Mouse (Mus musculus): ENCODE measurements around the gene Lamb3. TPM values are rescaled to one million over a fixed set of nuclear protein-coding genes. Genes with fewer than 3 reads are reported as not detected.
"Not testable (repeated sequence)": the region's sequence is repeated elsewhere in the genome, so short reads cannot be mapped to it uniquely, and the experiment has no call there.

Lamb3 gene
- polyA plus RNA-seq, 1 experiment from 2014 or later = 0.38 TPM

DNA sequence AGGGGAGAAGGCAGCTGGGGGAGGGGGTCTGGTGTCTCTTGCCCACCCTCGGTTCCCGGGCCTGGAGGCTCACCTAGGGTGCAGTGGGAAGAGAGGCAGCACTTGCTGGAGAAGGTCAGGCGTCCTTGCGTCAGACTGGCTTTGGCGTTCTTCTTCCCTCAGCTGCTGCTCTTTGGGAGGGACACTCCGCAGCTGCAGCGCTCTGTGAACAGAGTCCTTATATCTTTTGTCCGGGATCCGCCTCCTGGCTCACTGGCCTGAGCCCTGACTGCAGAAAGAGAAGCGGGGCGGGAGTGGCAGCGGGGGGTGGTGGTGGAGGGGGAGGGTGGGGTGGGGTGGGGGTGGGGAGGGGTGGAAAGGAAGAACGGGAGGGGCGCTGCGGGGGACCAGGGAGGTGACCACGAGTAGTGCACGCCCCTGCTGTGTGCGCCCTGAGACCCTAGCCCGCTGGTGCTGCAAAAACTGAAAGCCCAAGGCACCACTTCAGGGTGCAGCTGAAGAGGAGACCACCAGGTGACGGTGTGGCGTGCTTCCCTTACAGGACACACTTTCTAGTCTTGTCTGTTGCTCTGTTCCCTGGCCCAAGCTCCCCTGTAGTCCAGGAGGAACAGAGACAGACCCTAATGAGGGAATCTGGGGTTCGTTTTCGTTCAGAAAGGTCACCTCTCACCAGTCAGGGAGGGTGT lies 65.6 kb downstream of the Lamb3 start, which contains the start of gene G0s2:
G0s2 (minus strand) TSS at position 302 of the 686 bp plus-strand sequence.
- WGBS = 1% methylated on average over 22 of the region's 23 CpGs
- Histone ChIP-seq H3K4me1 (peaks cover 19% of the 10 kb centered on the region), H3K9me3 (no peaks in the 10 kb centered on the region), H3K27me3 (replicated peaks) (no peaks in the 10 kb centered on the region), H3K4me2 (replicated peaks) (peak within 1 kb of the TSS; percentile 74), H3K36me3 (no peaks in the 10 kb centered on the region), H3K9ac (peak within 1 kb of the TSS; percentile 56), H3K4me3 (peak within 1 kb of the TSS; percentile 36), H3K27ac (peak within 1 kb of the TSS; percentile 50)
- ATAC-seq (ENCODE audit: low FRiP score, low read depth) = peak; percentile 85

DNA sequence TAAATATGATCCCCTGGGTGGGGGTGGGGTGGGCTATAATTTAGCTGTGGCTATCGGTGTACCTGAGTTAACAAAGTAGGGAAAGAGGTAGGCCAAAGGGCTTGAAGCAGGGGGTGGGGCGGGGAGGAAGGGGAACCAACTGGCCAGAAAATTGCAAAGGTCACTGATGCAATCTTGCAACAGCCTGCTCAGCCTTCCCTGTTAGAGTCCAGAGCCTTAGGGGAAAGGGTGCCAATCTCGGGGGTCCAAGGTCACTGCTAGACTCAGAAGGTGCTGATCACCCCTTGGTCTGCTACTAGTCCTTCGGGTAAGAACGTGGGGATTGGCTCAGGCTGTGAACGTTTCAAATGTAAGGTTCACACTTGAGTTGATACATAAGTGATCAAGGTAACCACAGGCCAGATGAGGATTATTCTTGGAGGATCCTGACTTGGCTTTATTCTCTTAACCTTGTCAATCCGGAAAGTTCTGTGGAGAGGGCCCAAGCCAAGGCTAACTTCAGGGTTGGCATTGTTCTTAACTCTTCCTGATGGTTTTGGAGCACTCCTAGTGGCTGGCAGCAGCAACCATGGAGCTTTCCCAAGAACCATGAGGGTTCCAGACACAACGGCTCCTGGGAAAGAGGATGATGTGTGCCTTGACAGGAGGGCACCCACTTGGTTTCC lies 67.0 kb downstream of the Lamb3 start:
- no peak for ATAC-seq (ENCODE audit: low FRiP score, low read depth)
- Histone ChIP-seq H3K4me3 (no peak overlapping the region), H3K4me2 (replicated peaks) (no peak overlapping the region), H3K9ac (no peak overlapping the region), H3K36me3 (no peaks in the 10 kb centered on the region), H3K4me1 (peaks cover 19% of the 10 kb centered on the region), H3K9me3 (no peaks in the 10 kb centered on the region), H3K27ac (no peak overlapping the region), H3K27me3 (replicated peaks) (no peaks in the 10 kb centered on the region)
- 86% methylated on average over 8 of the region's 8 CpGs for WGBS

DNA sequence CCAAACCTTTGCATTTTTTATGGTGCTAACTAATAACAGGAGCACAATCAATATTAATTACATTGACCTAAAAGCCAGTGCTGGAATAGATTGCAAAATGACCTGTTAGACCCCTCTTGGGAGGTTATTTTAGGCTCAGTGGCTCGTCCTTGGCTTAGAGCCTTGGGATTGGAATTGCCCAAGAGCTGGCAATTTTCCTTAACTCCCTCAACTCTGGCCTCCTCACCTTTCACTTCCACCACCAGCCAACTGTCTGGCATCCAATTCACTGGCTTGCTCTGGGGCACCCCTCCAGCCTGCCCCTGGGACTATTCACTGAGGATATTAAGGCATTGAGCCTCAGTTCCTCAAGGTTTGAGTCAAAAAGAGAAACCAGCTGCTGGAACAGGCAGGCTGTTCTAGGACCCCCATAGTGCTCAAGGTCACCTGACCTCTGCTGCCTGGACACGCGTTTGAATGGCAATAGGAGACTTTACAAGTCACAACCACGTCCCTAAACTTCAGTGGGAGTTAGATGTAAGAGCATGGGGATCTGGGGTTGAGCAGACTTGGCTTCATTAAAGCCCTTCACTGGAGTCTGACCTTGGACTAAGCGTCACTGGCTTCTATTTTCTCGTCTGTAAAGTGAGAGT lies 71.0 kb downstream of the Lamb3 start:
- no peak overlapping the region for H3K4me2 ChIP-seq (replicated peaks)
- 37% methylated on average over 6 of the region's 6 CpGs for WGBS
- no peak overlapping the region for H3K27ac ChIP-seq
- ATAC-seq (ENCODE audit: low FRiP score, low read depth) = no peak
- H3K4me1 ChIP-seq = no peaks in the 10 kb centered on the region
- H3K9me3 ChIP-seq = no peaks in the 10 kb centered on the region
- no peak overlapping the region for H3K9ac ChIP-seq
- no peaks in the 10 kb centered on the region for H3K36me3 ChIP-seq
- no peak overlapping the region for H3K4me3 ChIP-seq
- H3K27me3 ChIP-seq (replicated peaks) = no peaks in the 10 kb centered on the region

DNA sequence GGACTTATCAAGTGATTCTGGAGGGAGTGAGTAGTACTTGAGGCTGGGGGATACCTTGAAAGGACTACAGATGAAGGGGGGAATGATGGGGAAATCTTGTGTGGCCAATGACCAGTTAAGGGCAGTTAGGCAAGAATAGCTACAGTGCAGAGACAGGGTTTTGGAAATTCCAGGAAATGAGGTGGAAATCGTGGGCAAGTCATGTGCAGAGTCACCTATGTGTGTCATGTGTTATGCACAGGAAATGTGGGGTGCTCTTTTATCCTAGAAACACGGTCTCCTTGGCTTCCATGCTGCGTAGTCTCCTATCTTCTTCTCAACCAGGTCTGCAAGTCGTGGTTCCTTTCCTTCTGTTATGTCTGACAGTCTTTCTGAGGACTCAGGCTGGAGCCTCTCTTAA lies 72.0 kb downstream of the Lamb3 start:
- Histone ChIP-seq H3K4me3 (no peak overlapping the region), H3K9ac (no peak overlapping the region)
- 85% methylated on average over 4 of the region's 4 CpGs for WGBS

DNA sequence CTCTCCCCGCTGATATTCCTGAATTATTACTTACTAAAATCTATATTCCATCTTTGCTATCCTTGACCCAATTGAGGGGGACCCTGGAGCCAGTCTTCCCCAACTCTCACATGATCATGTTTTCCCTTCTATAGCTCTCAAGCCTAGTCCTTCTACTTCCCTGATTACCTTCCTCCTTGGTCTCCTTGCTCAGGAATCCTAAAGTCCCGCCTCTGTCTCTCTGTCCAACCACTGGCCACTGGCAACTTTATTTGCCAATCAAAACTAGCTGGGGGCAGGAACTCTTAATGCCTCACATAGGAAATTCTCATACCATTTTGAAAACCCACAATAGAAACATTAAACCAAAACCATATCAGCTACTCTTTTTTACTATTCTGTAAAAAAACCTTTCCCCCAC lies 73.8 kb downstream of the Lamb3 start:
- Histone ChIP-seq H3K4me3 (no peak overlapping the region), H3K4me1 (no peaks in the 10 kb centered on the region), H3K27me3 (replicated peaks) (no peaks in the 10 kb centered on the region), H3K36me3 (no peaks in the 10 kb centered on the region), H3K9ac (no peak overlapping the region), H3K9me3 (no peaks in the 10 kb centered on the region), H3K27ac (no peak overlapping the region), H3K4me2 (replicated peaks) (no peak overlapping the region)
- ATAC-seq (ENCODE audit: low FRiP score, low read depth) = no peak
- 92% methylated on average over 2 of the region's 2 CpGs for WGBS

More for the DNA sequence above, 72.0 kb downstream of the Lamb3 start:
- Histone ChIP-seq H3K9me3 (no peaks in the 10 kb centered on the region), H3K27ac (no peak overlapping the region), H3K36me3 (no peaks in the 10 kb centered on the region), H3K27me3 (replicated peaks) (no peaks in the 10 kb centered on the region), H3K4me2 (replicated peaks) (no peak overlapping the region), H3K4me1 (no peaks in the 10 kb centered on the region)
- ATAC-seq (ENCODE audit: low FRiP score, low read depth) = no peak

DNA sequence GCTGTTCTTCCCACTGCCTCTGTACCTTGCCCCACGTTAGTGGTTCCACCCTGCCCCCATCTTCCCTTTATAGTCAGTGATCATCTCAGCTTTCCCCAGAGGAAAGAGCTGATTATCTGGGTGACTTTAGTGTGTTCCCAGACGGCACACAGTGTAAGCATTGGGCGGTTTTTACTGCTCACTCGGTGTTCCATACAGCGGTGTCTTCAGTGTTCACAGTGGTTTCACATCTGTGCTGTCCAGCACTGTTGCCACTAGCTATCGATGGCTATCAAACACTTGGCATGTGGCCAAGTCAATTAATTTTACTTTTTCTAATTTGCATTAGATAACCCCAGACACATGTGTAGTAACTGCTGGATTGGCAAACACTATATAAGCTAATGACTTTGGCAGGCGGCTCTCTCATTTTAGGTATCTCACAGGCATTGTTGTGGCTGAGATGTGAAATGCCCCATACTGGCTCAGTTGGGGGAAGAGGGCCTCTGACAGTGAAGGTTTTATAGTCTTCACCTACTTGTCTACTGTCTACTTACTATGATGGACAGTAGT lies 76.8 kb downstream of the Lamb3 start:
- Histone ChIP-seq H3K4me3 (no peak overlapping the region), H3K9ac (no peak overlapping the region), H3K9me3 (no peaks in the 10 kb centered on the region), H3K27ac (no peak overlapping the region), H3K36me3 (no peaks in the 10 kb centered on the region), H3K27me3 (replicated peaks) (no peaks in the 10 kb centered on the region), H3K4me1 (no peaks in the 10 kb centered on the region), H3K4me2 (replicated peaks) (no peak overlapping the region)
- no peak for ATAC-seq (ENCODE audit: low FRiP score, low read depth)
- 69% methylated on average over 7 of the region's 7 CpGs for WGBS

DNA sequence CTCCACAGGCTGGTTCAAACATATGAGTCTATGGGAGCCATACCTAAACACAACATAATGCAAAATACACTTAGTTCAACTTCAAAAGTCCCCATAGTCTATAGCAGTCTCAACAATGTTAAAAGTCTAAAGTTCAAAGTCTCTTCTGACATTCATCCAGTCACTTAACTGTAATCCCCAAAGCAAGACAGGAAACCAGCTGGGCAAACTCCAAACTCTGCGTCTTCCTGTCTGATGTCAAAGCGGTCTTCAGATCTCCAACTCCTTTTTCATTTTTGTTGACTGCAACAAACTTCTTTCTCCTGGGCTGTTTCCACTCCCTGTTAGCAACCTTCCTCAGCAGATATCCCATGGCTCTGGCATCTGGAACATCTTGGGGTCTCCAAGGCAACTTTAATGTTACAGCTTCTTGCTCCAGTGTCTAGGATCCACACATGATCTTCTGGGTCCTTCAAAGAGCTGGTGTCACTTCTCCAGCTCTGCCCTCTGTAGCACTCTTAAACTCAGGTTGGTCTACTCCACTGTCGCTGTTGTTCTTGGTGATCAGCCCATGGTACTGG lies 78.3 kb downstream of the Lamb3 start:
- not testable (repeated sequence) for H3K9ac ChIP-seq; H3K27me3 ChIP-seq (replicated peaks); ATAC-seq (ENCODE audit: low FRiP score, low read depth); H3K27ac ChIP-seq; H3K4me1 ChIP-seq; H3K36me3 ChIP-seq; H3K4me3 ChIP-seq; H3K4me2 ChIP-seq (replicated peaks); H3K9me3 ChIP-seq
- WGBS = 94% methylated on average over 3 of the region's 3 CpGs

DNA sequence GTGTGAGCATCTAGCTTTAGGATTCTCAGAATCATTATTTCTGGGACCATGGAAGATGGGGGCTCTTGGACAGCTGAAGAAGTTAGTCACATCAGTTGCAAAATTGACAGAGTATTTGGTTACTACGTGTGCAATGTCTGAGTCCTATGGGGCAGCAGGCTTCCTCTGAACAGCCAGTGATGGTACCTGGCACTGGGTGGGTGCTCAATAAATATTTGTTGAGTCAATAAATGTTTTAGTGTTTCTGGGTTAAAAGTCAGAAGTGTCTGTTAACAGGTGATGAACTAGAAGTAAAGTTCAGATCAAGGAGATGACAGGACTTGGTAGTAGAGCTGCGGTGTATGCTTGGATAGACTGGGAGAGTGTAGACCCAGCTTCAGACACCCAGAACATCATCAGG lies 80.1 kb downstream of the Lamb3 start:
- no peak overlapping the region for H3K4me3 ChIP-seq
- H3K4me2 ChIP-seq (replicated peaks) = no peak overlapping the region
- H3K27me3 ChIP-seq (replicated peaks) = no peaks in the 10 kb centered on the region
- H3K36me3 ChIP-seq = no peaks in the 10 kb centered on the region
- H3K27ac ChIP-seq = no peak overlapping the region
- H3K4me1 ChIP-seq = no peaks in the 10 kb centered on the region
- no peaks in the 10 kb centered on the region for H3K9me3 ChIP-seq
- no peak for ATAC-seq (ENCODE audit: low FRiP score, low read depth)
- WGBS = 87% methylated on average over 2 of the region's 2 CpGs
- no peak overlapping the region for H3K9ac ChIP-seq

DNA sequence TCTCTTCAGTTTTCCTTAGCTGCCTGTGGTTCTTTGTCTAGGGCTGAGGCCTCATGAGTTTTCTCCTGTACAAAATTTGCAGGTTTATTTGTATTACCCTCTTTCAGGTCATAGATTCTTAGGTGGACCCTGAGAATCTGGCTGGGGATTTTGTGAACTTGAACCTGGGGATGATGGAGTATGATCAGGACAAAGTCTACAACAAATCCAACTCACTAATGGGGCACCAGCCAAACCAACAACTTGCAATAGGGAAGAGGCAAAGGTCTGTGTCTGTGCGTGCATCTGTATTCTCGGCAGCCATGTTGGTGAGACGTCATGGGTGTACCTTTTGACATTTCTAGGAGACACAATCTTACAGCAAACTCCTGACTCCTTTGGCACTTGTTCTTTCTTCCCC lies 81.6 kb downstream of the Lamb3 start:
- no peaks in the 10 kb centered on the region for H3K36me3 ChIP-seq
- no peaks in the 10 kb centered on the region for H3K9me3 ChIP-seq
- no peaks in the 10 kb centered on the region for H3K27me3 ChIP-seq (replicated peaks)
- no peak overlapping the region for H3K4me3 ChIP-seq
- H3K4me2 ChIP-seq (replicated peaks) = no peak overlapping the region
- H3K9ac ChIP-seq = no peak overlapping the region
- no peak for ATAC-seq (ENCODE audit: low FRiP score, low read depth)
- no peaks in the 10 kb centered on the region for H3K4me1 ChIP-seq
- no peak overlapping the region for H3K27ac ChIP-seq
- WGBS = 93% methylated on average over 3 of the region's 3 CpGs

DNA sequence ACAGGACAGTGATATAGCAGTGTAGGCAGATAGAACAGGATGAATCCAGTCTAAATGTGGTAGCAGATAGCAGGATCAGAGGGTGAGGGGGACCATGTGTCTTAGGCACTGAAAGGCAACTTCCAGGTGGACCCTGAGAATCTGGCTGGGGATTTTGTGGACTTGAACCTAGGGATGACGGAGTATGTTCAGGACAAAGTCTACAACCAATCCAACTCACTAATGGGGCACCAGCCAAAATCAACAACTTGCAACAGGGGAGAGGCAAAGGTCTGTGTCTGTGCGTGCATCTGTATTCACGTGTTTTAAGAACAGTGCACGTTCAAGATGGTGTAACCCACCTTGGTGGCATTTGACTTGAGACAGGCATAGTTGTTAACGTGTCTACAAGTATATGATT lies 82.4 kb downstream of the Lamb3 start:
- 92% methylated on average over 5 of the region's 5 CpGs for WGBS
- no peak overlapping the region for H3K9ac ChIP-seq
- H3K27me3 ChIP-seq (replicated peaks) = no peaks in the 10 kb centered on the region
- H3K4me2 ChIP-seq (replicated peaks) = no peak overlapping the region
- H3K9me3 ChIP-seq = no peaks in the 10 kb centered on the region
- H3K36me3 ChIP-seq = no peaks in the 10 kb centered on the region
- H3K4me1 ChIP-seq = no peaks in the 10 kb centered on the region
- no peak for ATAC-seq (ENCODE audit: low FRiP score, low read depth)
- H3K27ac ChIP-seq = no peak overlapping the region
- H3K4me3 ChIP-seq = no peak overlapping the region

DNA sequence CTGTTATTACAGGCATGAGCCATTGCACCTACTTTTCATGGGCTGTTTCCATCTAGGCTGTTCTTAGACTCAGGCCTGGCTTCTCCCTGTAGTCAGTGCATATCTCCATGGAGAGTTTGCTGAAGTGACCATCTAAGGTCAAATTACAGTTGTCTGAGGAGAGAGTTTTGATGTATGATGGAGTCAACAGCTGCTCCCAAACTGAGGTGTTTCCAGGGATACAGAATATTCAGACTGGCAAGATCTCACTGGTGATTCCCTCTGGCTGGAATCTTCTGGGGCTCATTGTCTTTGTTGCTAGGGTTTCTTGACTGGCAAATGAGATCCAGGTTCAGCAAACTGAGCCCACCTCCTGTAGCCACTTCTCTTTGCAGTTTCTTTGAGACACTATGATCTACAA lies 83.2 kb downstream of the Lamb3 start:
- Histone ChIP-seq H3K9me3 (no peaks in the 10 kb centered on the region), H3K27ac (no peak overlapping the region), H3K4me3 (no peak overlapping the region), H3K4me2 (replicated peaks) (no peak overlapping the region), H3K27me3 (replicated peaks) (no peaks in the 10 kb centered on the region), H3K36me3 (no peaks in the 10 kb centered on the region), H3K4me1 (no peaks in the 10 kb centered on the region), H3K9ac (no peak overlapping the region)
- no peak for ATAC-seq (ENCODE audit: low FRiP score, low read depth)

DNA sequence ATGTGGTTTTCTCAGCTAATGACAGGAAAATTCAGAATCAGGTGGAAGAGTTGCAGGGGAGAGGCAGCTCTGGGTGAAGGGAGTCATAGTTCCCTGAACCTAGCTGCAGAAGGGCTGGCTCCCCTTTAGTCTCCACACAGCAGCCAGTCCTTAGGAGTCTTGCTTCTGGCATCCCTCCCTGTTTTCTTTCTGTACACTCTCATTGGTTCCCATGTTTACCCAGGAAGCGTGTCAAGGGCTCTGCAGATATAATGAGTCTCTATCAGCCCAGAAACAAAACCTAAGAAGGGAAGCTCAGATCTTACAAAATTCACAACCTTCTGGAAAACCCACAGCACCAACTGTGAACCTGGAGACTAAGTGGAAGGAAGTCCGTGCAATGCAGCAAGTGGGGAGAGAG lies 85.5 kb downstream of the Lamb3 start:
- 67% methylated on average over 2 of the region's 2 CpGs for WGBS
- Histone ChIP-seq H3K4me2 (replicated peaks) (no peak overlapping the region), H3K36me3 (no peaks in the 10 kb centered on the region), H3K4me1 (no peaks in the 10 kb centered on the region), H3K4me3 (no peak overlapping the region), H3K9ac (no peak overlapping the region), H3K9me3 (no peaks in the 10 kb centered on the region), H3K27me3 (replicated peaks) (no peaks in the 10 kb centered on the region), H3K27ac (no peak overlapping the region)
- ATAC-seq (ENCODE audit: low FRiP score, low read depth) = no peak
